In the genomic region with DNA sequence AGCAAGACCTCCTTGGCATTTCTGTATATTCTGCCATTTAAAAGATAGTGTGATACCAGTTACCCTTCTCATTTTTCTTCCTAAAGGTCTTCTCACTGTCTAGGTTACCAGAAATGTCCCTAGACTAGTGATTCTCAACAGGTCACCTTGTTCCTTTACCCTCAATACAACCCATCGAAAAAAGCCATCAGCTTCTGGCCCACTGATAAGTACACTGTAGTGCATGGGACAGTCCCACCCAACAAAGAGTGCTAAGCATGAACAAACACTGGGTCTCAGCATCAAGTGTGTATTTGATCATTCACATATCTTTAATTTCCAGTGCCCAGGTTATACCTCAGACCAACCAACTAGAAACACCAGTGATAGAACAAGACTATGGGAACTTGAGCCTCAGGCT, we compare ENCODE assay signal across 28 mouse cellular contexts. TPM values are rescaled to one million over a fixed set of nuclear protein-coding genes. Genes with fewer than 3 reads are reported as not detected.
DNase-seq lines count a peak whose midpoint lies in the region; ATAC-seq and TF ChIP-seq lines count a peak whose summit lies in the region.
"Had no signal": no experiment of that assay in that cellular context is flagged by ENCODE, and none has a peak within 500 bp of the region (broad histone marks: within the 10 kb centered on the region; RNA-seq: fewer than 3 reads in every experiment).

No protein-coding gene starts in this region.

- H3K27me3 ChIP-seq in liver, embryonic 11.5 days (replicated peaks; ENCODE audit: control insufficient read depth, insufficient read depth, low read length) = no peaks in the 10 kb centered on the region
- H3K27me3 ChIP-seq in liver, postnatal 0 days (ENCODE audit: insufficient read depth, low read length) = no peaks in the 10 kb centered on the region
- H3K27me3 ChIP-seq in liver, embryonic 13.5 days = no peaks in the 10 kb centered on the region
- no peaks in the 10 kb centered on the region for H3K27me3 ChIP-seq in liver, embryonic 15.5 days
- H3K27me3 ChIP-seq: embryonic facial prominence, embryonic 13.5 days; embryonic facial prominence, embryonic 15.5 days; forebrain, embryonic 12.5 days had no signal

- DNase-seq in liver, embryonic 11.5 days (ENCODE audit: low spot score) = no peak
- no peak for DNase-seq in liver, postnatal 0 days
- peak; percentile 15 for DNase-seq in c-Kit-positive CD71-positive TER-119-positive erythroid progenitor cells, embryonic 14.5 days (ENCODE audit: low spot score)
- no peak for DNase-seq in liver, embryonic 13.5 days
- no peak for DNase-seq in adrenal gland, postnatal 14 days
- no peak for DNase-seq in kidney, postnatal 36 days
- no peak for DNase-seq in frontal cortex, postnatal 25 days (ENCODE audit: low spot score in 2 of 2)
- DNase-seq: adrenal gland, adult 2 months; adrenal gland, postnatal 10 days; adrenal gland, postnatal 36 days; cerebellum, adult 11 months; cerebellum, adult 18-20 months; cerebellum, adult 8-10 months; cerebellum, adult 9-11 months; cerebellum, postnatal 14 days; cerebellum, postnatal 36 days; embryo, embryonic 11 days had no signal

- H3K4me1 ChIP-seq in liver, embryonic 11.5 days (replicated peaks; ENCODE audit: control insufficient read depth, insufficient read depth, low read length) = no peaks in the 10 kb centered on the region; the same call in 1 of the 2 replicates
- no peaks in the 10 kb centered on the region for H3K4me1 ChIP-seq in liver, postnatal 0 days (ENCODE audit: insufficient read depth)
- peaks cover 14% of the 10 kb centered on the region for H3K4me1 ChIP-seq in liver, embryonic 13.5 days (replicated peaks)
- H3K4me1 ChIP-seq in liver, embryonic 15.5 days (replicated peaks) = no peaks in the 10 kb centered on the region
- H3K4me1 ChIP-seq: embryonic facial prominence, embryonic 13.5 days; embryonic facial prominence, embryonic 15.5 days; forebrain, embryonic 10.5 days; forebrain, embryonic 12.5 days had no signal

- no peak for TF ChIP-seq EP300 in liver, postnatal 0 days (IDR thresholded peaks at IDR 0.05; ENCODE audit: low read depth)

- no peak overlapping the region for H3K9ac ChIP-seq in liver, embryonic 11.5 days (ENCODE audit: low read depth, low read length)
- H3K9ac ChIP-seq in liver, postnatal 0 days (replicated peaks) = no peak overlapping the region
- H3K9ac ChIP-seq in liver, embryonic 13.5 days = no peak overlapping the region
- no peak overlapping the region for H3K9ac ChIP-seq in liver, embryonic 15.5 days
- H3K9ac ChIP-seq: embryonic facial prominence, embryonic 13.5 days; embryonic facial prominence, embryonic 15.5 days; forebrain, embryonic 12.5 days had no signal

- H3K4me3 ChIP-seq in liver, embryonic 11.5 days (ENCODE audit: low read depth, low read length) = no peak overlapping the region
- no peak overlapping the region for H3K4me3 ChIP-seq in liver, postnatal 0 days (ENCODE audit: low read depth, low read length)
- no peak overlapping the region for H3K4me3 ChIP-seq in liver, embryonic 13.5 days (replicated peaks)
- no peak overlapping the region for H3K4me3 ChIP-seq in liver, embryonic 15.5 days (replicated peaks)
- H3K4me3 ChIP-seq: embryonic facial prominence, embryonic 13.5 days; embryonic facial prominence, embryonic 15.5 days; forebrain, embryonic 10.5 days; forebrain, embryonic 12.5 days had no signal

- no peak for TF ChIP-seq CTCF in liver, postnatal 0 days (IDR thresholded peaks at IDR 0.05; ENCODE audit: low read depth)

- WGBS in liver, embryonic 11.5 days = 82% methylated on average over 1 of the region's 1 CpGs
- WGBS in liver, postnatal 0 days (ENCODE audit: insufficient replicate concordance) = 80% methylated on average over 1 of the region's 1 CpGs
- WGBS in liver, embryonic 13.5 days (ENCODE audit: insufficient replicate concordance) = 57% methylated on average over 1 of the region's 1 CpGs
- WGBS in liver, embryonic 15.5 days (ENCODE audit: insufficient replicate concordance) = 56% methylated on average over 1 of the region's 1 CpGs

- no peak overlapping the region for H3K4me2 ChIP-seq in liver, embryonic 11.5 days
- H3K4me2 ChIP-seq in liver, postnatal 0 days (ENCODE audit: low read depth, low read length) = no peak overlapping the region
- H3K4me2 ChIP-seq in liver, embryonic 13.5 days = no peak overlapping the region
- H3K4me2 ChIP-seq in liver, embryonic 15.5 days = no peak overlapping the region
- H3K4me2 ChIP-seq: embryonic facial prominence, embryonic 13.5 days; embryonic facial prominence, embryonic 15.5 days; forebrain, embryonic 12.5 days had no signal

- H3K9me3 ChIP-seq in liver, embryonic 11.5 days (ENCODE audit: control insufficient read depth, low read length) = no peaks in the 10 kb centered on the region
- H3K9me3 ChIP-seq in liver, postnatal 0 days (ENCODE audit: low read length) = no peaks in the 10 kb centered on the region
- no peaks in the 10 kb centered on the region for H3K9me3 ChIP-seq in liver, embryonic 13.5 days (replicated peaks)
- H3K9me3 ChIP-seq in liver, embryonic 15.5 days (replicated peaks) = no peaks in the 10 kb centered on the region
- H3K9me3 ChIP-seq: embryonic facial prominence, embryonic 13.5 days; embryonic facial prominence, embryonic 15.5 days; forebrain, embryonic 10.5 days; forebrain, embryonic 12.5 days had no signal

- ATAC-seq in liver, embryonic 11.5 days (replicated peaks; ENCODE audit: low FRiP score) = peak; percentile 60
- no peak for ATAC-seq in liver, postnatal 0 days
- peak; percentile 69 for ATAC-seq in liver, embryonic 13.5 days (ENCODE audit: low read depth)
- ATAC-seq in liver, embryonic 15.5 days (ENCODE audit: insufficient read depth) = peak; percentile 65; the same call in 1 of the 2 replicates
- ATAC-seq: forebrain, embryonic 14.5 days; forebrain, embryonic 16.5 days had no signal

- H3K36me3 ChIP-seq in liver, embryonic 11.5 days (ENCODE audit: control insufficient read depth, insufficient read depth, low read length) = no peaks in the 10 kb centered on the region
- 0 out of 2 replicates have a peak, but pooled peaks cover 2% of the 10 kb centered on the region for H3K36me3 ChIP-seq in liver, postnatal 0 days (replicated peaks; ENCODE audit: insufficient read depth, low read length)
- no peaks in the 10 kb centered on the region for H3K36me3 ChIP-seq in liver, embryonic 13.5 days
- no peaks in the 10 kb centered on the region; the same call in 1 of the 2 replicates for H3K36me3 ChIP-seq in liver, embryonic 15.5 days (replicated peaks)
- H3K36me3 ChIP-seq: embryonic facial prominence, embryonic 13.5 days; embryonic facial prominence, embryonic 15.5 days; forebrain, embryonic 10.5 days; forebrain, embryonic 12.5 days had no signal

- no peak overlapping the region for H3K27ac ChIP-seq in liver, embryonic 11.5 days (ENCODE audit: low read depth, low read length)
- no peak overlapping the region for H3K27ac ChIP-seq in liver, postnatal 0 days (ENCODE audit: low read depth)
- H3K27ac ChIP-seq in liver, embryonic 13.5 days = no peak overlapping the region
- H3K27ac ChIP-seq in liver, embryonic 15.5 days (replicated peaks) = no peak overlapping the region
- H3K27ac ChIP-seq: embryonic facial prominence, embryonic 13.5 days; embryonic facial prominence, embryonic 15.5 days; forebrain, embryonic 10.5 days; forebrain, embryonic 12.5 days had no signal

RNA-seq across cellular contexts. Expression of a gene that starts 19.2 kb away (rescaled TPM):
- 67.6 and 72.2 TPM in 2 replicates for polyA plus RNA-seq in liver, embryonic 11.5 days (2014; fragmentation: Nextera tagmentation; extraction: Ambion mirVana)
- 67.3 and 77.7 TPM in 2 replicates for polyA plus RNA-seq in liver, postnatal 0 days (2015; fragmentation: Nextera tagmentation; extraction: Ambion mirVana)
- 47.7 and 61.9 TPM in 2 replicates for polyA plus RNA-seq in liver, embryonic 13.5 days (2015; fragmentation: Nextera tagmentation; extraction: Ambion mirVana)
- 21.5 and 31.8 TPM in 2 replicates for polyA plus RNA-seq in liver, embryonic 15.5 days (2015; fragmentation: Nextera tagmentation; extraction: Ambion mirVana)
- total RNA-seq in adrenal gland, postnatal 14 days (2021) = 181 and 184 TPM in 2 replicates

RNA-seq across cellular contexts. Expression of a gene that starts 55.1 kb away (rescaled TPM):
- polyA plus RNA-seq in liver, embryonic 11.5 days (2014; fragmentation: Nextera tagmentation; extraction: Ambion mirVana) = 13.6 and 13.7 TPM in 2 replicates
- 131 and 153 TPM in 2 replicates for polyA plus RNA-seq in liver, postnatal 0 days (2015; fragmentation: Nextera tagmentation; extraction: Ambion mirVana)
- 24.4 and 25.8 TPM in 2 replicates for polyA plus RNA-seq in liver, embryonic 13.5 days (2015; fragmentation: Nextera tagmentation; extraction: Ambion mirVana)
- polyA plus RNA-seq in liver, embryonic 15.5 days (2015; fragmentation: Nextera tagmentation; extraction: Ambion mirVana) = 42.0 and 46.9 TPM in 2 replicates
- total RNA-seq in adrenal gland, postnatal 14 days (2021) = 1.8 and 54.1 TPM in 2 replicates
- total RNA-seq: common myeloid progenitor, adult 5-6 weeks; MEL had no signal
- polyA plus RNA-seq: adrenal gland, adult 2 months; embryonic facial prominence, embryonic 11.5 days; embryonic facial prominence, embryonic 15.5 days; erythroblast, embryonic 14.5 days; forebrain, embryonic 10.5 days; forebrain, embryonic 14.5 days had no signal
